Mouse (Mus musculus) cerebral cortex, adult 2 months (tissue): ENCODE measurements around the gene Mrtfb.

Experiments used
- WGBS: fragments of 180-500 bp; shearing (Covaris S2); methylation state at CpG from one replicate; pipeline ENCODE4 v1.1.7; 2018; 5-methylcytosine and 5-hydroxymethylcytosine counted together

Gene Mrtfb

GRCm38 (mm10) chr16:13445461-13445860 lies 189.2 kb downstream of the Mrtfb start:
- 59% methylated on average over 5 of the region's 5 CpGs for WGBS

GRCm38 (mm10) chr16:13446488-13446887 lies 190.2 kb downstream of the Mrtfb start:
- WGBS = 17% methylated on average over 15 of the region's 15 CpGs

- WGBS = 6% methylated on average over 11 of the region's 11 CpGs
Measured at GRCm38 (mm10) chr16:13446971-13447283, 190.6 kb downstream of the Mrtfb start.

- under 1% methylated on average over 40 of the region's 43 CpGs for WGBS
Measured at GRCm38 (mm10) chr16:13447284-13448050, 191.2 kb downstream of the Mrtfb start.

GRCm38 (mm10) chr16:13448051-13448705 lies 191.9 kb downstream of the Mrtfb start:
- under 1% methylated on average over 52 of the region's 52 CpGs for WGBS

GRCm38 (mm10) chr16:13448706-13449090 lies 192.4 kb downstream of the Mrtfb start:
- 32% methylated on average over 8 of the region's 8 CpGs for WGBS

- 58% methylated on average over 13 of the region's 13 CpGs for WGBS
Measured at GRCm38 (mm10) chr16:13449491-13449890, 193.2 kb downstream of the Mrtfb start.

GRCm38 (mm10) chr16:13450831-13451230 lies 194.6 kb downstream of the Mrtfb start:
- 47% methylated on average over 7 of the region's 7 CpGs for WGBS

GRCm38 (mm10) chr16:13451991-13452390 lies 195.7 kb downstream of the Mrtfb start:
- 80% methylated on average over 4 of the region's 4 CpGs for WGBS

- WGBS = 92% methylated on average over 7 of the region's 7 CpGs
Measured at GRCm38 (mm10) chr16:13452661-13453060, 196.4 kb downstream of the Mrtfb start.

GRCm38 (mm10) chr16:13454026-13454600 lies 197.8 kb downstream of the Mrtfb start:
- WGBS = 61% methylated on average over 10 of the region's 10 CpGs

- WGBS = 69% methylated on average over 1 of the region's 1 CpGs
Measured at GRCm38 (mm10) chr16:13460071-13460470, 203.8 kb downstream of the Mrtfb start.

- 47% methylated on average over 3 of the region's 3 CpGs for WGBS
Measured at GRCm38 (mm10) chr16:13460777-13461408, 204.6 kb downstream of the Mrtfb start.

- WGBS = 89% methylated on average over 5 of the region's 5 CpGs
Measured at GRCm38 (mm10) chr16:13464662-13465061, 208.4 kb downstream of the Mrtfb start.
